Mouse (Mus musculus): Measurements from ENCODE around the gene Clip1. TPM values are rescaled to one million over a fixed set of nuclear protein-coding genes. Genes with fewer than 3 reads are reported as not detected.

Clip1 gene
- total and polyA plus RNA-seq, 3 experiments: 13.3 to 23.0 TPM; not detected in 1

DNA sequence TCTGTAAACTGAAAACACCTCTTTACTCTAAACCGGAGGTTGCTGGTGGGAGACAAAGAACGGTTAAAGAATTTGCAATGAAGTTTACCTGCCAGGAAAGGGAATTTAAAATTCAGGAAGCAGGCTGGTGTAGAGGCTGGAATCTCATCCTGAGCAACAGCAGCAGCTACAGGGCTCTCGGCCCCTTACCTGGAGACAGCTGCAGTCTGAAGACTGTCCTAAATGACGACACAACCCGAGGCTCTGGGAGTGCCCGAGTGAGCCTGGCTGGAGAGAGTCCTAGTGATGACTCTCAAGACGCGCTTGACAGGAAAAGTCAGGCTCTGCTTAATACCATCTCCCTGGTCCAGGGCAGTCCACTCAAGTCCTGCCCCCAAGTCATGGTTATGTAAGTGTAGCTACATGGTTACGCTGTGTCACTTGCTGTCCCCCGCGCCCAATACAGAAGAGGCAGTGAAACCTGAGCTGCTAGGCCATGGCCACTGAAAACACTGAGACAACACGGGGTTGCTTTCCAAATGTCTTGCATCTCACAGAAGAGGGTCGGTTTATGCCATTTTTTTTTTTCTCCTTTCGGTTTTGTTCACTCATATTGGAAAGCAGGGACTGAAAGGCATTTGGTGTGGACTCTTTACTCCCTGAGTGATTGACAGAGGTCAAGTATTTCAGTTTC is 13.5 kb downstream of the Clip1 start:
- Histone ChIP-seq H3K4me3 (ENCODE audit: control insufficient read depth in 1 of 2, insufficient read depth in 1 of 2, low read depth in 2 of 2, low read length in 2 of 2) (peak overlapping the region; percentile 41 to 43; a peak in 3 of 4 replicates), H3K36me3 (ENCODE audit: control insufficient read depth in 1 of 2, insufficient read depth in 2 of 2, low read length in 2 of 2) (peaks cover 0 to 5% of the 10 kb centered on the region in 2 experiments; a peak in 1 of 4 replicates), H3K9ac (ENCODE audit: control insufficient read depth, low read depth, low read length, poor library complexity, severe bottlenecking) (peak overlapping the region; percentile 43), H3K27ac (ENCODE audit: control insufficient read depth, low read depth, low read length) (0 out of 2 replicates have a peak overlapping the region, but pooled peaks have one; percentile 4), H3K9me3 (replicated peaks; ENCODE audit: insufficient read depth, low read length) (no peaks in the 10 kb centered on the region), H3K27me3 (ENCODE audit: control insufficient read depth in 1 of 2, insufficient read depth in 2 of 2, low read length in 2 of 2) (no peaks in the 10 kb centered on the region), H3K79me2 (ENCODE audit: control insufficient read depth, insufficient read depth, low read length, poor library complexity) (no peaks in the 10 kb centered on the region; the same call in 1 of the 2 replicates), H3K4me1 (ENCODE audit: control insufficient read depth in 1 of 2, insufficient read depth in 2 of 2, low read length in 2 of 2) (peaks cover 0 to 2% of the 10 kb centered on the region in 2 experiments; a peak in 2 of 4 replicates)
- DNase-seq (ENCODE audit: low read depth, low spot score): no peak
- TF ChIP-seq CHD1 (IDR thresholded peaks at IDR 0.05; ENCODE audit: low read depth, low read length) (no peak), MAZ (IDR thresholded peaks at IDR 0.05; ENCODE audit: low read depth, low read length) (no peak), POLR2AphosphoS2 (IDR thresholded peaks at IDR 0.05; ENCODE audit: low read length) (no peak), NRF1 (IDR thresholded peaks at IDR 0.05; ENCODE audit: insufficient read depth, low read depth, low read length, poor library complexity, severe bottlenecking) (no peak), MAX (IDR thresholded peaks at IDR 0.05; ENCODE audit: low read length) (no peak), MEF2A (IDR thresholded peaks at IDR 0.05; ENCODE audit: extremely low read depth, insufficient replicate concordance, low read depth, low read length, poor library complexity, severe bottlenecking) (no peak), ZMIZ1 (IDR thresholded peaks at IDR 0.05; ENCODE audit: low read depth, low read length) (no peak), TBP (IDR thresholded peaks at IDR 0.05; ENCODE audit: low read depth, low read length) (no peak), GATA1 (IDR thresholded peaks at IDR 0.05; ENCODE audit: low read depth, low read length) (no peak), ETS1 (IDR thresholded peaks at IDR 0.05; ENCODE audit: low read depth, low read length) (no peak), RCOR1 (IDR thresholded peaks at IDR 0.05; ENCODE audit: low read depth, low read length) (no peak), UBTF (IDR thresholded peaks at IDR 0.05; ENCODE audit: borderline replicate concordance, insufficient read depth, low read depth, low read length) (no peak), CTCF (IDR thresholded peaks at IDR 0.05 in 2 of 3, conservative IDR thresholded peaks at IDR 0.05 in 1 of 3; ENCODE audit: control insufficient read depth in 1 of 3, insufficient read depth in 1 of 3, low read depth in 2 of 3, low read length in 3 of 3, poor library complexity in 1 of 3, severe bottlenecking in 1 of 3) (no peak), MYC (IDR thresholded peaks at IDR 0.05; ENCODE audit: low read depth, low read length) (no peak), GABPA (IDR thresholded peaks at IDR 0.05; ENCODE audit: low read depth, low read length) (no peak), TAL1 (IDR thresholded peaks at IDR 0.05; ENCODE audit: low read length) (no peak), NELFE (IDR thresholded peaks at IDR 0.05; ENCODE audit: low read depth, low read length) (no peak)

Data from MEL (cell line).